ENCODE assay signal across 9 mouse cellular contexts in genomic region chr6:108700638-108701343, GRCm38 (mm10). TPM values are rescaled to one million over a fixed set of nuclear protein-coding genes. Genes with fewer than 3 reads are reported as not detected.
DNase-seq lines count a peak whose midpoint lies in the region; ATAC-seq lines count a peak whose summit lies in the region.
"Had no signal": no experiment of that assay in that cellular context is flagged by ENCODE, and none has a peak within 500 bp of the region (broad histone marks: within the 10 kb centered on the region; RNA-seq: fewer than 3 reads in every experiment).

No protein-coding gene starts in this region.

- 21% methylated on average over 17 of the region's 17 CpGs for WGBS in forebrain, embryonic 11.5 days
- WGBS in neural tube, embryonic 12.5 days, result 20% methylated on average over 17 of the region's 17 CpGs

- H3K27me3 ChIP-seq in forebrain, embryonic 11.5 days (ENCODE audit: control insufficient read depth, insufficient read depth, low read length), result no peaks in the 10 kb centered on the region
- no peaks in the 10 kb centered on the region for H3K27me3 ChIP-seq in neural tube, embryonic 12.5 days (replicated peaks)
- H3K27me3 ChIP-seq: embryonic facial prominence, embryonic 15.5 days had no signal

- H3K36me3 ChIP-seq in forebrain, embryonic 11.5 days (ENCODE audit: control insufficient read depth, insufficient read depth, low read length), result no peaks in the 10 kb centered on the region
- no peaks in the 10 kb centered on the region for H3K36me3 ChIP-seq in neural tube, embryonic 12.5 days
- H3K36me3 ChIP-seq: embryonic facial prominence, embryonic 15.5 days had no signal

- H3K9ac ChIP-seq in forebrain, embryonic 11.5 days (ENCODE audit: low read length), result peak overlapping the region; percentile 2; the same call in 1 of the 2 replicates
- no peak overlapping the region for H3K9ac ChIP-seq in neural tube, embryonic 12.5 days
- H3K9ac ChIP-seq: embryonic facial prominence, embryonic 15.5 days had no signal

- no peak overlapping the region for H3K4me3 ChIP-seq in forebrain, embryonic 11.5 days (ENCODE audit: low read depth, low read length)
- no peak overlapping the region for H3K4me3 ChIP-seq in neural tube, embryonic 12.5 days
- H3K4me3 ChIP-seq: embryonic facial prominence, embryonic 15.5 days had no signal

- H3K27ac ChIP-seq in forebrain, embryonic 11.5 days (ENCODE audit: low read depth, low read length), result no peak overlapping the region
- H3K27ac ChIP-seq in neural tube, embryonic 12.5 days, result no peak overlapping the region
- H3K27ac ChIP-seq: embryonic facial prominence, embryonic 15.5 days had no signal

- H3K4me2 ChIP-seq in forebrain, embryonic 11.5 days (ENCODE audit: low read depth, low read length, severe bottlenecking), result peak overlapping the region; percentile 5; the same call in 1 of the 2 replicates
- peak overlapping the region; percentile 49 for H3K4me2 ChIP-seq in neural tube, embryonic 12.5 days (replicated peaks)
- H3K4me2 ChIP-seq: embryonic facial prominence, embryonic 15.5 days had no signal

- H3K4me1 ChIP-seq in forebrain, embryonic 11.5 days (replicated peaks; ENCODE audit: control insufficient read depth, insufficient read depth, low read length), result peaks cover 5% of the 10 kb centered on the region; the same call in 1 of the 2 replicates
- H3K4me1 ChIP-seq in neural tube, embryonic 12.5 days, result peaks cover 19% of the 10 kb centered on the region

- intact Hi-C loops in left cerebral cortex, postnatal 4 days (cut with DNase I), result no loop called here
- intact Hi-C loops in left cerebral cortex, postnatal 10 days (cut with DNase I), result loop anchor here (2.0 kb wide), 1 partner anchor 34 kb away; no protein-coding TSS in a partner anchor

- no peaks in the 10 kb centered on the region for H3K9me3 ChIP-seq in forebrain, embryonic 11.5 days (ENCODE audit: control insufficient read depth, low read length)
- no peaks in the 10 kb centered on the region for H3K9me3 ChIP-seq in neural tube, embryonic 12.5 days
- H3K9me3 ChIP-seq: embryonic facial prominence, embryonic 15.5 days had no signal

- ATAC-seq in forebrain, embryonic 11.5 days (replicated peaks; ENCODE audit: low FRiP score), result no peak
- ATAC-seq in neural tube, embryonic 12.5 days (ENCODE audit: low FRiP score, low read depth), result peak; percentile 67

- peak; percentile 46 for DNase-seq in left cerebral cortex, postnatal 4 days
- DNase-seq in left cerebral cortex, postnatal 10 days (ENCODE audit: extremely low spot score in 1 of 2, low spot score in 2 of 2), result no peak
- no peak for DNase-seq in forebrain, embryonic 11.5 days (ENCODE audit: low spot score)
- DNase-seq in layer of hippocampus, postnatal 10 days (ENCODE audit: low spot score in 2 of 2), result peak; percentile 45 to 52
- no peak for DNase-seq in urinary bladder, postnatal 10 days (ENCODE audit: low spot score)
- no peak for DNase-seq in spleen, postnatal 36 days (ENCODE audit: low spot score in 2 of 2)
- no peak for DNase-seq in kidney, postnatal 10 days

RNA-seq across cellular contexts. Expression of gene Bhlhe40, which starts 40.4 kb away (rescaled TPM):
- 10 to 100 TPM; 33.1 to 35.4 TPM for total RNA-seq in left cerebral cortex, postnatal 4 days (2021)
- total RNA-seq in left cerebral cortex, postnatal 10 days (2021), result 10 to 100 TPM; 38.5 to 40.6 TPM
- polyA plus RNA-seq in forebrain, embryonic 11.5 days (2014; fragmentation: Nextera tagmentation; extraction: Ambion mirVana), result 5.7 and 6.9 TPM in 2 replicates
- 10 to 100 TPM; 36.9 to 49.7 TPM for total RNA-seq in layer of hippocampus, postnatal 10 days (2021)
- polyA plus RNA-seq in neural tube, embryonic 12.5 days (2016; fragmentation: Nextera tagmentation; extraction: Ambion mirVana), result 3.8 and 4.4 TPM in 2 replicates

Comparison
In these comparisons a context has a peak if more than half of its experiments do, and no peak if none do; other contexts are left out.
1. DNase-seq: peak in left cerebral cortex, postnatal 4 days (single experiment) and layer of hippocampus, postnatal 10 days (2 of 2); none in left cerebral cortex, postnatal 10 days (0 of 2), forebrain, embryonic 11.5 days (single experiment), urinary bladder, postnatal 10 days (single experiment), spleen, postnatal 36 days (0 of 2) and kidney, postnatal 10 days (single experiment).